Mouse (Mus musculus) megakaryocyte, embryonic 14.5 days (primary cell): ENCODE measurements around the gene Uso1.

Source experiments
- FLI1 ChIP-seq: IDR thresholded peaks from 2 replicates; pipeline ENCODE4 v1.6.1; 2012; ENCODE audit warnings: low read length, inconsistent platforms, mixed read lengths
- GATA1 ChIP-seq: IDR thresholded peaks from 3 replicates; pipeline ENCODE4 v1.6.1; 2012; ENCODE audit warnings: mixed read lengths, low read length, inconsistent platforms, borderline replicate concordance

- no peak for TF ChIP-seq GATA1
- no peak for TF ChIP-seq FLI1
Measured at GRCm38 (mm10) chr5:92110818-92111355, 26.9 kb upstream of the Uso1 start.
